Mouse (Mus musculus) heart, postnatal 4 days (tissue): ENCODE data around the gene Pgm5. TPM values are rescaled to one million over a fixed set of nuclear protein-coding genes. Genes with fewer than 3 reads are reported as not detected.

Experiments
- DNase-seq: peaks from one replicate; pipeline ENCODE4 v3.0.0; 2021
- total RNA-seq, 2 experiments: library from RNA; stranded (reverse); gene quantifications; 2 replicates each; pipeline ENCODE4 v1.2.3; 2021

Gene Pgm5
- total RNA-seq, 2 experiments from 2014 or later, result 103 to 110 TPM

DNA sequence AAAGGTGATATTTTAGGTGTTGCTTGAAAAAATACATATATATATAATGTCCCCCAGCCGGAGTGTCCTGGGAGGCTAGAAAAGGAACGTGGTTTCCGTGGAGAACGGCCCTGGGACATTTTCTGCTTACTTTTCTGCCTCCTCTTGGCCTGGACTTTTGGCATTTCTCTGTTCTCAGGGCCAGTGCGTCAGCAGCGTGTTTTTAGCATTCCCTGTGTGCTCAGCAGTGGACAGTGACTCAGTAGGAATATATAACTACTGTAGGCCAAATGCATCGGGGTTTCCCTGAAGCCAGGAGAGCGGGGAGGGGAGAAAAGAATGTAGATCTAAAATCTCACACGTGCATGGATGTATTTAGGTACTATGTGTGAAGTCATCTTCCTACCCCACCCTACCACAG lies 3.8 kb upstream of the Pgm5 start:
- no peak for DNase-seq

DNA sequence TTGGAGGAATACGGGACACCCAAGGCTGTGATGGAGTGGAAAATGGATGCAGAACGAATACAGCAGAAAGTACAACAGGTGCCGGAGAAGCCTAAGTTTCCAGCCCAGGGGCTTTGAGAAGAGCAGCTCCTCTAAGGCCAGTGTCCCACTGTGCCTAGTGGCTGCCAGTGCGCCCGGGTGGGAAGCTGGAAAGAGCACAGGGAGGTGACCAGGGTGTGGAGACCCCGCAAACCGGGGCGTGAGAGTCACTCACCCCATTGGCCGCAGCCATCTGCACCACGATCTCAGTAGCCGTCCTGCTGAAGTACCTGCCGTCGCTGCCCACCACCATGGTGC lies 411 bp downstream of the Pgm5 start:
- no peak for DNase-seq

DNA sequence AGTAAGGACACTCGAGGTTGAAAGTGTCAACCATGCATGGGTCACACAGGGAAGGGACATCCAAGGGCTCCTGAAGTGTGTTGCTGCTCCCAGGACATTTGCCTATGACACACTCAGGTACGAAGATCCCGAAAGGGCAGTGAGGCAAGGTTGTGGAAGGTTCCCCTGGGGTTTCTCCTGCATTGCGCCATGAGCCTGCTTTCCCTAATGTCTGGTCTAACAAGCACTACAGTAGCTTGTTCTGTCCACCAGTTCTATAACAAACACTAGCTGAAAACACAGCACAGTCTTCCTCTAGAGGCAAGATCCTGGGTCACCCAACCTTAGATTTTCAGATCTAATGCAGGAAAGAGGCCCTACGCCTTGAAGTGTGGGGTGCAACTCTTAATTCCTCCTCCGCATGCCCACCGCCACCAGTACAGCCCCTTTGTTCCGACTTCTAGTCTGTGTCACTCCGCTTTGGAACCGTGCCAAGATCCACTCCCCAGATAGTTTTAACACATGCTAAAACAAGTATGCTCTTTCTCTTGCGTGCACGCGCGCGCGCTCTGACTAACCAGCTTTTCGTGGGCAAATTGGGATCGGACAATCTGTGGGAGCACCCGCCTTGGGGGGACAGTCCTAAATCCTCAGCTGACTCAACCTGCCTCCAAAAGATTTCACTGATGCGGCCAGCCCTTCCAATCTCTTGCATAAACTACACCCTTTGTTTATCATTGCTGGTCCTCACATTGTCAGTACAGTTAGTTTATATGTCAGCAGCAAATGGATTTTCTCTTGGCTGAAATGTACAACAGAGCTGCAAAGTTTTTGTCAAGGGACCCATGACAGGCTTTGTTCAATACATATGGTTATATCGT lies 10.0 kb downstream of the Pgm5 start:
- peak; percentile 74 for DNase-seq

DNA sequence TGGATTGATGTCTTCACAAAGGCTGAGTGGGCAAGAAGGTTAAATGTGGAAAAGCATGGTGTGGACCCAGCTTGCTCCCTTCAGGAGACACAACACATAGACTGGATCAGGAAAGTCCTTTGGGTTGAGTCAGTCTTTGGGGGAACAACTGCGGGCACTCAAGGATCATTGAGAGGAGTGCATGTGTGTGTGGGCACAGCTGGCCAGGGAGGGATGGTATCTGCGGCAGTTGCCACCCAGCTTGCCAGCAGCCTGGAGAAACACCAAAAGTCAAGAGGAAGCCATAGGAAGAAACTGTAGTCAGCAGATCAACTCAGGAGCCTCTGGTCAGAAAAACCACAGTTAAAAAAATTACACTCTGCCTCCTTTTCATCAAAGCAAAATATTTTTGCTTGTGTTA lies 12.8 kb downstream of the Pgm5 start:
- DNase-seq, result peak; percentile 34

DNA sequence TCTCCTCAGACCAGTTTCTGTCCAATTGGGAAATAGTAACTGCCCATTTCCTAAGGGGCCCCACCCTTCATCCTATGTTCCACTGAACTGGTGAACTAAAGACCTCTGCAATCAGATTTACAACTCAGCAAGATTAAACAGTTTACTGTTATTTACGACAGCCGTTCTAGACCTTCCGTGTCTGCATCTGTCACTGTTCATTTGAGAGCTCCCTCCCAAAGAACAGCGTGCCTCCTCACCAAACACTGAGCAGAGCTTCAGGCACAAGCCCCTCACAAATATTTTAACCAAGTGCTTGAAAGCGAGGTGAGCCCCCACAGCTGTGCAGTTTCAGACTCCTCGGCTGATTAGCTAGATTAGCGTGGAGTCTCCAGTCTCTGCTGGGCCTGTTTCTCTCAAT lies 13.3 kb downstream of the Pgm5 start:
- no peak for DNase-seq

DNA sequence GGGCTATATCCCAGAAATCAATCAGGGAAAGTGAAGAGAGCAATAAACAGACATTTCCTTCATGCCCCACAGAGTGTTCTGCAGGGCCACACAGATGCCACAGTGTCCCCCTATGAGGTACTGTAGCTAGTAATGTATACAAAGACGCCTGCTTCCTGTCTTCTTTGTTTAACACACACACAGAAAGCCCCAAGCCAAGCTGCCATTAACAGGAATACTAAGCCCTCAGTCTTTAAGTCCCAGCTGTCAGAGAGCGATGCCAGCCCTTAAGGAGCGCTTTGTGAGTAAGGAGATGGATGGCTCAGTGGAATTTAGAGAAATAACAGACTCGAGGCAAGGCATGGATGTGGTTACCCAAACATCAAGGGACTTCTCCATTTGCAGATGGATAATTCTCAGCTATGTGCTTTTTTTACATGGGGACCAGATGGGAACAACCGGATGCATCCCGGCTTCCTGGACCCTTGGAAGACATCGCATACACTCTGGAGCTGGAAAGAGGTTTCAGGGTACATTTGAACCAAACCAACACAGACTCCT lies 16.6 kb downstream of the Pgm5 start:
- no peak for DNase-seq

DNA sequence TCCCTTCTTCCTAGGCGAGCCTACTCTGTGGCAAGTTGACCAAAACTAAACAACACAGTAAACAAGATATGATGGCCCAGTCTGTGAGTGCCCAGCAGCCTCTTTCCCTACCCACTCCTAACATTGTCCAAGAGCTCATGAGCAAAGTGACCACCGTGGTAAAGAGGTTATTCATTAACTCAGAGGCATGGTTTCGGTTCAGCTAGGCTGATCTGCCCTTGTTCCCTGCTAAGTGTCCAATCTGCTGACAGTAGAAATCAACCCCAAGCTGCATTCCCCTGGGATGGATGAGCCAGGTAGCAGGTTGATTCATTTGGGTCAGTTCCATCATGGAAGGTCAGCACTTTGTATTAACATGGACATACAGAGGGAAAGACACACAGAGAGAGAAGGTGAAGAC lies 19.6 kb downstream of the Pgm5 start:
- DNase-seq, result no peak

DNA sequence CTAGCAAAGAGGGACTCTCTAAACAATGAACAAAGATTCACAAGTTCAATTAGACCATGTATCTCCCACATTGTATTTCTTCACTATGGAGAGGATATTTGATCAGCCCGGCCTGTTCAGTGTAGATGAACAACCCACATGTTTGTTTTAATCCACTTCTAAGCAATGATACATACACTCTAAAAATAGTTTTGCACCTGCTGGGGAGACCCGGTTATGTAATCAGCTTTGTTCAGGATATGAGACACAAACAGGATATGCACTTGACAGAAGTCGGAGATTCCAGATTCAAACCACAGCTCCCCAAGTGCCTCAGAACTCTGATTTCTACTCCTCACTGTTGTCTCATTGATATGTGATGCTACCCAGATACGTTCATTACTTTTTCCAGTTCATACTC lies 37.1 kb downstream of the Pgm5 start:
- no peak for DNase-seq

DNA sequence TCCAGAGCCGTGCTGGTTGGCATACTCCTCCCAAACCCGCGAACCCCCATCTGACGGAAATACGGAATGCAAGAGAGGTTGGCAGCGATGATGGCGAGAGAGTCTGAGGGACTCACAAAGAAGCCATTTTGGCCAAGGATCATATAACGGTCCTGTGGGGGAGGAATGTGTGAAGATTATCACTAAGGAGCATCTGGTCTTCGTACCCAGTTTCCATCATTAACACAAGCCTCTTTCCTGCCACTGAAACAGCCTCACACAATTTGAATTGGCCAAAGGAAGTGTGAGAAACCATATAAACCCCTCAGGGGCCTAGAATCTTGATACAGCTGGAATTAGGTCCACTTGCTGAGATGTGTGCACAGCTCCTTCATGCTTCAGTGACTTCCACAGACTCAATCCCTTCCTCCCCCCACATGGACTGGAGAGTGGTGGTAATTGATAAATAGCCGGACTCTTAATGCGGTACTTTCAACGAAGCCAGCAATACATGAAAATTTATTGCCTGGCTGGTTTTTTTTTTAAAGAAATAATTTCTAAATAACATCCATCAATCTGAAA lies 45.9 kb downstream of the Pgm5 start:
- DNase-seq, result no peak

DNA sequence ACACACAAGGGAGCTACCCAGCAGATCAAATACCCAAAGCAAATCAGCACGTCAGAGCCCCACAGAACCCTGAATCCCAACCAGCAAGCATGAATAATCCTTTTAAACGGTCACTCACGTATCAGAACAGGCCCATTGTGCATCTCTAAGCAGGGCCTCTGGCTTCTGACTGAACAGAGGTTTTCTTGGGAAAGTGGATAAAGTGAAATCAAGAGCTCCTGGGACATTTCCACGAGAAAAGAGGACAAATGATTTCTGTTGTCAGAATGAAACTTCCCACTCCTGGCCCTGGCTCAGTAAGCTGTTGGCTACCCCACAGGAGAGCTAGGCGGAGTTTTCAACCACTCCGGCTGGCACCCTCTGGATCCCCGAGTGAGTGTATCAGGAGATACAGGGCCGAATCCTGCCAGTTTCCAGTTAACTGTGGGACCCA lies 48.8 kb downstream of the Pgm5 start:
- DNase-seq, result no peak

DNA sequence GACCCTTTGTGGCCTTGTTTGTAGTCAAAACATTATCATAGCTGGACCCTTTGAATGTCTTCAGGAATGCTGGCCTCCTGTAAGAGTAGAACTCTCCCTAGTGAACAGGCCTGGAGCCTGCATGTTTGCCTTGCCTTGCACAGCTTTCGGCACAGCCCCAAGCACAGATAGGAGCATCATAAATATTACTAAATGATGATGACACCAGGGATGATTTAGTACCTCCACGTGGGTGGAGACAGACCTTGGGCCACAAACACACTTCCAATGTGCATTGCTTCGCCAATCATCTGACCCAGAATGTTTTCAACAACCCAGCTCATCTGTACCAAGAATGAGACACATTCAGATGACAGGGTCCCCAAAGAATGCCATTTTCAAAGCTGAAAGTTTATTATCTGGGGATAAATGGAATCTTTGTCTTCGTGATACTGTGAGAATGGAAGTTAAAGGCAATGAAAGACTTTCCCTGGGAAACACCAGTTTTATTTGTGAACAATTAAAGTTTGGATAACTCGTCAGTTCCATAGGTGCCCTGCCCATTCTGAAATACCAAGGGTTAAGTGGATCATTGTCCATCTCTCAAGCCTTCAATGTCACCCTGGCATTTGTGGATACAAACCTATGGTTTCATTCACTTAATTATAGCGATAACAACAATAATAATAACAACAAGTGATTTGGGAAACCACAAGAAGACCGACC lies 49.4 kb downstream of the Pgm5 start:
- no peak for DNase-seq

DNA sequence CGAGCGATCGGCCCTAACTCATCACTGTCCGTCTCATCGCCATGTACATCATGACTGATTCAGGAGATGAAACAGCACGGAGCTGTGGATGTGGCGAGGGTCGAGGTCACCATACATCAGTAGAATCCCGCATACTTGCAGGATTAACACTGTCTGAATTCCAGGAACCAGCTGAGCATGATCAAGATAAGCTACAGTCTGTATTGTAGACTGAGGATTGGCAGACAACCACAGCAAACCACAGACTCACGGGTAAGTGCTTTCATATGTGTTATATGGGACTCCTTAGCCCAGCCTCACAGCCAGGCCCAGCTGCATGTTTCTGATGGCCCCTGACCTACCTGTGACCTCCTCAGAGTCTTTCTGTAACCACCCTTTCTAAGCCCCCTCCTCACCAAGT lies 50.2 kb downstream of the Pgm5 start:
- DNase-seq, result no peak

DNA sequence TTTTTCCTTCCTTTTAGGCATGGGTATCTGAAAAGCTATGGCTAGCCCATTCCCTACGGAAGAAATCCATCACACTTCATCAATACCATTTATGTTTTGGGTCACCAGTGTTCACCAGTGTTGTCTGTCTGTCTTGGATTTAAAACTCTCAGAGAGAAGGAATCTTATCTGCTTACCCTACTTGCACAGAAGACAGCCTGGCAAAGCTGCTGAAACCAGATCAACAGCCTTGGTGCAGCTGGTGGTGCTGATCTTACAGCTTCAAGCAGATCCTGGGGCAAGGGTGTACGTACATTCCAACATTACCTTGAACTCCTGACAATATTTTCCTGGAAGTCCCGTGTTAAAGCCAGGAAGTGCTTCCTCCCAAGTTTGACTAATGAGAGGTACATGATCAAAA lies 55.6 kb downstream of the Pgm5 start:
- no peak for DNase-seq

DNA sequence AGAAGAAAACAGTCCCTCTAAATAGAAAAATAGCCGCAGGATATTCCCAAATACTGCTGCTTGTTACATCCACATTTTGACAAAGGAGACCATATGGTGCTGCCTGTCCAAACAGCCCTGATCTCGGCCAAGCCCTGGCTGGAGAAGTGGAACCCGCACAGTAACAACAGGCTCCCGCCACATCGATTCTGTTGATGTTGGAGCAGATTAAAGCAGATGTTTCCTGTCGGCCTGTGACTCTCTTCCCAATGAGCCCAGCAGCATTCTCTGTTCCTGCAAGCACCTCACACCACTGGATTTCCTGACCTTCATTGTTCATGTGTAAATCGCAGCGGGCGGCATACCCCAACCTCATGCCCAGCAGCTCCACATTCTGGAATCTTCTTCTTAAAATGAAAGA lies 64.0 kb downstream of the Pgm5 start:
- peak; percentile 48 for DNase-seq

DNA sequence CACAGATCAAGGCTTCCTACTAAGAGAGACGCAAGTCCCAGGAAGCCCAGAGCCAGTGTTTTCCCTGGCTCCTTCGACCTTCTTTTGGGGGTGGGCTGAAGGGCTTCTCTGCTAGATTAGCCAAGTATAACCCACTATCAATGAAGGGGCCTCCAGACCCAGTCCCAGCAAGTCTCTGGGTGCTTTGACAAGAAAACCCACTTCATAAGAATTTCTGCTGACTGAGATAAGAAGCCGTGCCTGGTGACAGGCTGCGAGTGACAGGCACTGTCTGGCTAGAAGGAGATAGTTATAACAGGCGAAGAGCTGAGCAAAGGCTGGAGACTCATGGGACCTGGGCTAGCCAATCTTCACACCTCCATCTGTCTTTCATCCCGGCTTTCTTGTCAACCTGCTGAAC lies 67.3 kb downstream of the Pgm5 start:
- no peak for DNase-seq

DNA sequence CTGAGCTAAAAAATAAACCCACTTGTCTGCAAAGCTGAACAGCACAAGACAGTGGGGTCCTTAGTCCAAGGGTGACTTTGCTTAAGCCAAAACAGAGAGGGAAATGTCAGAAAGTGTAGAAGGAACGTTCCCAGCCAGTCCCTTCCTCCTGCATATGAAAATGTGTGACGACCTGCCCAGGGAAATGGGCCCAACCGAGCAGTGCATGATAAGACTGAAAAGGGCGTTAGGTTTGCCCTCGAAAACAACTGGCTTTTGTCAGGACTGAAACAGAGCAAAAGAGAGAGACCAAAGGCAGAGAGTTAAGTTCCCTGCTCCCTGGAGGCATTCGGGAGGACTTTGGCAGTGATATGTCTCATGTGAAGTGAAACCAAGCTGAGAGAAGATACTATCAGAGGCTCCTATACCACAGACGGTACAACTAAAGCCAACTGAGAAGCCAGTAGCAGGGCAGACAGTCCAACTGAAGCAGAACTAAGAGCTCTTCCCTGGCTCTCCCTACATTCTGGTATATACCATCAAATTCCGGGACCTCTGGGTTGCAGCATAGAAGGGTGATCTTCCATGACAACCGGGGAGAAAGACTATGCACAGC lies 68.0 kb downstream of the Pgm5 start:
- DNase-seq, result no peak

DNA sequence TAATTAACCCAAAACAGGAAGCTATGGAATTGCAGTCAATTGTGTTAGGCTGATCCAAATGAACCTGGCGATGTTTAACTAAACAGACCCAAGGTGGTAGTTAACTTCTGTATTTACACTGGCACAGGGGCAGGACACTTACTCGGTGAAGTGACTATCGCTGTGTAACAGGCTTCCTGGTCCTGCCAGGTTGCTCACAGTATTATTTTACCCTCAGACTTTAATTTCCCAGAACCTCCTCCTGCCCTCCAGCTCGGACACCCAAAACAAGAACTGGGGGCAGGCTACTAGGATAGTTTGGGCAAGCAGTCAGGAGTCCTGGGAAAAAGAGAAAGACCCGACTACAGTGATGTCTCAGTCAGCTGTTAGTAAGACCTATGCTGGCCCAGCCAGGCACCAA lies 68.8 kb downstream of the Pgm5 start:
- no peak for DNase-seq

DNA sequence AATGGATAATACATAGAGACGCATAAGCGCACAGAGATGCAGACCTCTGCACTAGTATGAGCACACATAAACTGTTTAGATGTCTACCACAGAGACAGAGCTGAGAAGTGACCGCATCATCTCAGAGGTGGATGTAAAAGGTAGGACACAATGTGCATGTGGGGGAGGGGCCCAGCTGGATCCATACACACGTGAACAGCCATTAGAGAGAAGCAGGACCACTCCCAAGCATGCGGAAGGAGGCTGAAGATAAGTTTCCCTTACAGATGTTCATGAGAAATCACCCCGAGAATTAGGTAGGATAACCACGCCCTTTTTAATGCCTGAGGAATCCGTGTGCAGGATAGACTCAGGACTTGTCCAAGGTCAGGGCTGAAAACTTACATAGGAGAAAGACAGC lies 75.8 kb downstream of the Pgm5 start:
- no peak for DNase-seq

DNA sequence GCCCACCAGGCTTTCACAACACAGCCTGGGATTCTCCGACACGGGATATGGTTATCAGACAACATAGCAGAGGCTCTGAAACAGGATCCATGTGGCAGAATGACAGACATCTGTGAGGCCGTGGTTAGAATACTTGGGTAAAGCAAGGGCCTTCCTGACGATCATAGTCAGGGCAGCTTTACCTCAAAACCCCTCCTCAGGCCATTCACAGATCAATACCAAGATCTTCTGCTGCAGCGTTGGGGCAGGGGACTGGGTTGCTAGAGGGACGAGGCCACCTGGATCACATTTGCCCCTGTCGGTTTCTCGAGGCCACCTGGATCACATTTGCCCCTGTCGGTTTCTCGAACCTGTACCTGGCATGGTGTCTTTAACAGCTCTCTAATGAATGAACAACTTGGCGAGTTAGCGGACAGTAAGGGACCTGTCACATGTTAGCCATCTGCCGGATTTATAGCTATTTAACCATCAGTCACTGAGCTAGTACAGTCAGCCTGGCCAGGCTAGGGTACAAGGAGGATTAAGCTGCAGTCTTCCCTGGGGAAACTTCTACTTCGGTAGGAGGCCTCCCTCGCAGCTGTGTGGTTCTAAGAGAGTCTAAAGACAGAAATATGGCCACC lies 76.5 kb downstream of the Pgm5 start:
- DNase-seq, result no peak

DNA sequence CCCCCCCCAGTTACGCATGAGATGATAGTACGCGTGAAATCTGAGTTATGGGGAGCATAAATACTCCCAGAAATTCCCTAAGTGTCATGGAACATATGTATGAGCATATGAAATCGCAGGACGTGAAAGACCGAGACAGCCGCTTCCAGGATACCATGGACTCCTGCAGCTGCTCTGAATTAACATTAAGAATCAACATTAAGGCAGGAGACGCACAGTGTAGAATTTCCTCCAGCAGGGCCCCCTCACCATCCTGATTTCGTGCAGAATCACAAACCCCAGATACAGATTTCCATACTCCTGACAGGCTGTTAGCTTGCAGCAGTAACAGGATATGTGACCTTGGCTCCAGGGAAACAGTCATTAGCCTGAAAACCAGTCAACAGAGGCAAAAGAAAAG lies 77.9 kb downstream of the Pgm5 start:
- no peak for DNase-seq

DNA sequence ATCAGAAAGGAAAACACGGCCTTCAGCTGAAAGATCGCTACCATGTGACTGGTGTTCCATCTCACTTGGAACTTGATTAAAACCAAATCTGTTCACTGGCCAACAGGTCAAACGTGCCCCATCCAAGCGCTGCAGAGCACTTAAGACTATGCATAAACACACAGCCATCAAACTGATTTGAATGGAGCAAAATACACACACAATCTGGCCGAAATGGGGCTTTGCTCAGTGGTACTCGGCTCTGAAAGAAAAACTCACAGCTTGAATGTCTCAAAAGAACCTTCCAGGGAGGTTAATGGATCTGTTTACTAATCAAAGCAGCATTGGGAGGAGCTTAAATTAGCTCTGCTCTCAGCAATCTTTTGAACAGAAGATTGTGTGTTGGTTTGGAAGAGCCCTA lies 81.7 kb downstream of the Pgm5 start:
- no peak for DNase-seq

DNA sequence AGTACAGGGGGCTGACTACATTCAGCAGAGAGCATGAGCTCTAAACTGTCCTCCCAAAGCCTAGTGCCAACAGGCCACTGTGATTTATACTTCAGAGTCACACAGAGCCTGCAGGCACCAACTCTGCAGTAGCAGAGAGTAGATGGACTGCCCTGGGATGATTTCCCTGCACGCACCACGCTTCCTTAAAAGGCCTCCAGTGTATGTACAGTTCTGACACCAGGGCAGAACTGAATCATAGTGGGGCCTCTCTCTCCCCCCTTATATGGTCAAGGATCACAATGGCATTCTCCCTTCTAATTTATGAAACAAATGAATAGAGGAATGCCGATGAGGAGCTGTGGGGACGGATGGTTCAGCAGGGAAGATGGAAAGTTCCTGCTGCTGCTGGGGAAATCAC lies 91.3 kb downstream of the Pgm5 start:
- peak; percentile 17 for DNase-seq

DNA sequence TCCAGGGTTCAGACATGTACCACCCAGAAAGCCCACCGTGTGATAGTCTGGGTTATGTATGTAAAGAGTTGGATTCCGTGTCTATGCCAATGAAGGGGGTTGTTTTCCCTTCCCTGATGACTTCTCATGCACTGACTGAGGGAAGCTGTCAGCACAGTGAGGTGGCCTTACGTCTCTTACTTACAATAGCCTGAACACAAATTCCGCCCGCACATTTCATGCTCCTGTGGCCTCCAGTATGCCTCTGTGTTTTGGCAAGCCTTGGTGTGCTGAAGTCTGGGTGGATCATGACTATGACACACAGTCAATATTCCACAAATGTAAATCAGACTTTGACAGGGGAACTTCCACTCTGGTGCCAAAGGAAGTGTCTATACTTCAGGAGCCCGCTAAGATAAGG lies 94.3 kb downstream of the Pgm5 start:
- peak; percentile 16 for DNase-seq
